Mouse (Mus musculus) liver, embryonic 15.5 days (tissue): ENCODE measurements around the gene Smim13. TPM values are rescaled to one million over a fixed set of nuclear protein-coding genes. Genes with fewer than 3 reads are reported as not detected.
"Not testable (repeated sequence)": the region's sequence is repeated elsewhere in the genome, so short reads cannot be mapped to it uniquely, and the experiment has no call there.

ENCODE experiments used
- ATAC-seq: fragments of 200-750 bp; cut with Nextera tagmentation; 2 replicates; pipeline ENCODE4 v1.8.0; 2017; ENCODE audit warnings: moderate number of reproducible peaks, mild to moderate bottlenecking, moderate library complexity; ENCODE audit not compliant: insufficient read depth
- H3K27ac ChIP-seq: fragments of 300-500 bp; sonication (generic); replicated peaks from 2 replicates; pipeline ENCODE4 v1.5.1; 2015; ENCODE audit warnings: mild to moderate bottlenecking, inconsistent platforms
- H3K27me3 ChIP-seq: fragments of 300-500 bp; sonication (generic); 2 replicates; pipeline ENCODE4 v1.6.1; 2015; ENCODE audit warnings: mild to moderate bottlenecking, inconsistent platforms
- H3K36me3 ChIP-seq: fragments of 300-500 bp; sonication (generic); replicated peaks from 2 replicates; pipeline ENCODE4 v1.6.1; 2015; ENCODE audit warnings: moderate library complexity, mild to moderate bottlenecking, inconsistent platforms
- H3K4me1 ChIP-seq: fragments of 300-500 bp; sonication (generic); replicated peaks from 2 replicates; pipeline ENCODE4 v1.6.1; 2015; ENCODE audit warnings: inconsistent platforms
- H3K4me2 ChIP-seq: fragments of 300-500 bp; sonication (generic); 2 replicates; pipeline ENCODE4 v1.6.1; 2015; ENCODE audit warnings: moderate library complexity, mild to moderate bottlenecking, inconsistent platforms
- H3K4me3 ChIP-seq: fragments of 300-500 bp; sonication (generic); replicated peaks from 2 replicates; pipeline ENCODE4 v1.5.1; 2015; ENCODE audit warnings: mild to moderate bottlenecking, inconsistent platforms
- H3K9ac ChIP-seq: fragments of 300-500 bp; sonication (generic); 2 replicates; pipeline ENCODE4 v1.6.1; 2015; ENCODE audit warnings: moderate library complexity, mild to moderate bottlenecking, inconsistent platforms
- H3K9me3 ChIP-seq: fragments of 300-500 bp; sonication (generic); replicated peaks from 2 replicates; pipeline ENCODE4 v1.6.1; 2016; ENCODE audit warnings: inconsistent platforms
- WGBS: fragments of 180-500 bp; shearing (Covaris S2); methylation state at CpG from one replicate; pipeline ENCODE4 v1.1.7; 2015; ENCODE audit warnings: mixed read lengths; ENCODE audit not compliant: insufficient replicate concordance; 5-methylcytosine and 5-hydroxymethylcytosine counted together
- polyA plus RNA-seq: library from polyadenylated mRNA; unstranded; fragments of >200 nt; fragmentation: Nextera tagmentation; extraction: Ambion mirVana; gene quantifications from 2 replicates; pipeline ENCODE4 v1.2.1, GENCODE M21; 2015

The Smim13 gene
- polyA plus RNA-seq, 1 experiment from 2014 or later: 4.1 TPM

DNA sequence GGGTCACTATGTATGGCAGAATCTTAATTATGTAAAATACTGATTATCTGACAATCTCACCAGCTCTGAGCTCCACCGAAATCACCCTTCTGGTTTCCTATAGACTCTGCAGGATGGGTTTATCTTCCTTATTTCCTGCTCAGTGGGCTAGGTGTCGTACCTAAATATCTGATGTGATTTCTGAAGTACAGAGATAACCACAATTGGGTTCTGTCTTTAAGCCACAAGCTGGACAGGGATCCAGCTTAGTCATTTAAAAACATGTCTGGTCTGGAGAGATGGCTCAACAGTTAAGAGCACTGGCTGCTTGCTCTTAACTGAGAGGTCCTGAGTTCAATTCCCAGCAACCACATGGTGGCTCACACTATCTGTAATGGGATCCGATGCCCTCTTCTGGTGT, 7.3 kb downstream of the Smim13 start:
- no peak overlapping the region for H3K4me2 ChIP-seq
- no peaks in the 10 kb centered on the region for H3K9me3 ChIP-seq
- no peak for ATAC-seq
- H3K27ac ChIP-seq: no peak overlapping the region
- no peak overlapping the region for H3K9ac ChIP-seq
- WGBS: 37% methylated on average over 3 of the region's 3 CpGs
- H3K4me3 ChIP-seq: no peak overlapping the region
- no peaks in the 10 kb centered on the region for H3K27me3 ChIP-seq
- H3K36me3 ChIP-seq: no peaks in the 10 kb centered on the region
- peaks cover 4% of the 10 kb centered on the region; the same call in 1 of the 2 replicates for H3K4me1 ChIP-seq

DNA sequence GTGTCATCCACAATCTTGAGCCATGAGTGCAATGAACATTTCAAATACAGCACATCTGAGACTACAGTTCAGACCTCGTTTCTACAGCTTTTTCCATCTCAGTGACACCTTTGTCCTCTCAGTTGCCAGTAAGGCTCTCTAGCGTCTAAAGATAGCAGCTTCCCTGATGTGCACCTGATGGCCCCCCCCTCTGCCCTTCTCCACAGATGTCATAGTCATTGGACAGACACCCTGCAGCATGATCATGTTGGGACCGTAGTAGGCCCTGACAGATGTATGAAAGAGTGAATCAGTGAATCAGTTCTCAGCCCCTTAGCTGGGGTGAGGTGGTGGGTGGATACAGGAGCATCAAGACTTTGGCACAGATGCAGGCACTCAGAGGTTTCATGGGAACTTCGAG, 8.2 kb downstream of the Smim13 start:
- H3K4me2 ChIP-seq: no peak overlapping the region
- H3K4me3 ChIP-seq: no peak overlapping the region
- 66% methylated on average over 4 of the region's 4 CpGs for WGBS
- H3K27me3 ChIP-seq: no peaks in the 10 kb centered on the region
- ATAC-seq: no peak
- no peaks in the 10 kb centered on the region for H3K36me3 ChIP-seq
- no peak overlapping the region for H3K27ac ChIP-seq
- no peaks in the 10 kb centered on the region for H3K4me1 ChIP-seq
- H3K9me3 ChIP-seq: no peaks in the 10 kb centered on the region
- H3K9ac ChIP-seq: no peak overlapping the region

DNA sequence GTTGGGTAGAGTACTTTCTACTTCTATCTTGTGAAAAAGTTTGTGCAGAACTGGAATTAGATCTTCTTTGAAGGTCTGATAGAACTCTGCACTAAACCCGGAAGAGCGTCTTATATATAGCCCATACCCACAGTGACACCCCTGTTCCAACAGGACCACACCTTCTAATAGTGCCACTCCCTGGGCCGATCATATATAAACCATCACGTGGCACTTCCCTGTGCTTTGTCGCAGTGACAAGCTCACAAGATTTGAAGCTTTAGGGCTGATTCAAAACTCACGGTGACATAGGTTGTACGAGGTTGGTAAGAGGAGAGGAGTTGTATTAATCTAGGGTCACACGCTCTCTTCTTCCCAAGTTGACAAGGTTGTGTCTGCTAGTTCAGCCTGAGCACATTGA, 12.0 kb downstream of the Smim13 start:
- not testable (repeated sequence) for H3K4me1 ChIP-seq, H3K4me2 ChIP-seq, H3K9ac ChIP-seq, H3K27me3 ChIP-seq, H3K27ac ChIP-seq, H3K36me3 ChIP-seq, H3K4me3 ChIP-seq, ATAC-seq, H3K9me3 ChIP-seq
- 76% methylated on average over 8 of the region's 8 CpGs for WGBS

DNA sequence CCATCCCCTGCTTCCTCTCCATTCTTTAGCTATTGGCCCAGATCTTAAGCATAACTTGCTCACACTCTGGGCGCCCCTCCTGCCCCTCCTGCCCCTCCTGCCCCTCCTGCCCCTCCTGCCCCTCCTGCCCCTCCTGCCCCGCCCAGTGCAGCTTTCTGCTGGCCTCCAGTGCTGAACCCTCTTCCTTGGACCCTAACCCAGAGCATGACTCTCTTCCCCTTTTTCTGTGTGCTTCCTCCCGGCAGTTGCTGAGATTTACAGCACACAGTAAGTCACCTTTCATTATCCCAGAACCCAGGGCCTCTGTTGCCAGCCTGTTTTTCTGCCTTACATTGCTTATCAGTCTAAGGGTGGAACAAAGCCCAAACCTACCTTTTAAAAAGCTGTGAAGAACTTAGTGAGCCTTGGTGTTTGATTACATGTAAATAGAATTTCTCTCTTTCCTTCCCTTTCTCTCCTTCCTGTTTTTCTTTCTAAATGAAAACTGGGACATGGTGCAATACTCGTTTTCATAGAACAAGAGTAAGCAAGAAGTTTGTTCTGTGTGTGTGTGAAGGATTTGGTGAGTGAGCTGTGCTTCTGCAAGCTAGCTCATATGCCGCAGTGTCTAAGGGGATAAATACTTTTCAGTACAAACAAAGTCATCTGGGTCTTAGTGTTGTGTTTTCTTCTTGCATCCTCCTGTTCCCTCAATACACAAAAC, 13.8 kb downstream of the Smim13 start:
- 50% methylated on average over 5 of the region's 5 CpGs for WGBS
- no peak for ATAC-seq
- Histone ChIP-seq H3K4me1 (0 out of 2 replicates have a peak, but pooled peaks cover 6% of the 10 kb centered on the region), H3K27ac (no peak overlapping the region), H3K4me3 (no peak overlapping the region), H3K27me3 (no peaks in the 10 kb centered on the region), H3K9ac (no peak overlapping the region), H3K36me3 (no peaks in the 10 kb centered on the region), H3K4me2 (no peak overlapping the region), H3K9me3 (no peaks in the 10 kb centered on the region)

DNA sequence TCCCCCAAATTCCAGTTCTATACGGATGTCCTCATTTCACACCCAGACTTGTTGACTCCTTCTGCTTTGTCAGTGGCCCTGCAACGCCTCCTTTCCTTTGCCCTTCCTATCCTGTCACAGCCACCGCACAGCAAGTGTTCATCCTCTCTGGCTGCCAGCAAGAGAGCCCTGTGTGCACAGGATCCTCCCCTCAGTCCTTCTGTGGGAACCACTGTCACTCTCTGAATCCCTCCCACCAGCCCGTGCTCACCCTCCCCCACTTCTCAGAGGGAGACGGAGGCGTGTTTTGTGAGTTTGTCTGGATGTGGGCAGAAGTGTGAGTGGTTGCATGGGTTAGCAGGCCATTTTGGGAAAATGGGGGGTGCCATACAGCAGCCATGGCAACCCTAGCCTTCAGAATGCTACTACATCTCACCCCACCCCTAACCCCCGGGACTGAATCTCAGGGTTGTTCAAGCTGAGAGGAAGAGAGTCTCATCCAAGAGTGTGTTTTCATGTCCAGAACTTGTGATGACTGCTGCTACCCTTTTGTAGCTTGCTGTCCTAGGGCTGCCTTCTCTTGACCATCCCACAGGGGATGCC, 18.3 kb downstream of the Smim13 start:
- no peak for ATAC-seq
- 0 out of 2 replicates have a peak, but pooled peaks cover 5% of the 10 kb centered on the region for H3K36me3 ChIP-seq
- no peak overlapping the region for H3K9ac ChIP-seq
- no peak overlapping the region for H3K4me2 ChIP-seq
- H3K9me3 ChIP-seq: no peaks in the 10 kb centered on the region
- H3K27me3 ChIP-seq: no peaks in the 10 kb centered on the region
- H3K4me3 ChIP-seq: no peak overlapping the region
- no peak overlapping the region for H3K27ac ChIP-seq
- H3K4me1 ChIP-seq: 0 out of 2 replicates have a peak, but pooled peaks cover 6% of the 10 kb centered on the region
- WGBS: 52% methylated on average over 7 of the region's 7 CpGs

DNA sequence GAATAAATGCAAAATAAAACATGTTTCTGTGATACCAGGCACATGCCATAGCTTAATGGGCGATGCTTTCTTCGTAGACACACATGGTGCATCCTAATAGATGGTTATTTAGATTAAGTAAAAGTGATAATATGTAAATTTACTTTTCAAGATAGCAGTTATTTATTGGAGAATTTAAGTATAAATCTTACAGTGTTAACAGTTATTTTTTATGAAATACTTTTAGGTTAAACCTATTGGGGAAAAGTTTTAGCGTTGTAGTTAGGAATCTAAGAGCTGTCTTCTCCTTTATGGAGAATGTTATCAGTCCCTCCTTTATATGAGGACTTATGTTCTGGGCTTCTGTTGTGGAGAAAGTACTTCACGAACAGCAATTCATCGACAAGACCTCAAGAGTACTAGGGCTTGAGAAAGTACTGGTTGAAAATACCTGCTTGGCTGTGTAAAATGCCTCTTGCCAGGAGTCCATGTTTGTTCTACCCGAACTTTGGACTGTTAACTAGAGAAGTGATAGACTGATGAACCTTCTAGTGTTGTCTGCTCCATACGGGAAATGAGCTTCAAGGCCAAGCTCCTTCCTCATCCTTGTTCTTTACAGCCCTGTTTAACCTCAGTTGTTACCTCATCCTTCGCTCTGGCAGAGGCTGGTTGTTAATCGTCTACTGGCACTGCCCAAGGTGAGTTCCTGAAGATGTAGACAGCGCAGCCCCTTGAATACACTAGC, 24.4 kb downstream of the Smim13 start, which contains the start of gene Gm17364:
Gene Gm17364, minus strand, starts transcription at position 51 of the 724 bp plus-strand sequence.
- H3K4me2 ChIP-seq: no peak within 1 kb of the TSS
- H3K27me3 ChIP-seq: no peaks in the 10 kb centered on the region
- no peak within 1 kb of the TSS for H3K27ac ChIP-seq
- no peak for ATAC-seq
- H3K9me3 ChIP-seq: no peaks in the 10 kb centered on the region
- no peak within 1 kb of the TSS for H3K4me3 ChIP-seq
- H3K9ac ChIP-seq: no peak within 1 kb of the TSS
- 75% methylated on average over 10 of the region's 10 CpGs for WGBS
- H3K4me1 ChIP-seq: no peaks in the 10 kb centered on the region
- H3K36me3 ChIP-seq: 0 out of 2 replicates have a peak, but pooled peaks cover 10% of the 10 kb centered on the region

DNA sequence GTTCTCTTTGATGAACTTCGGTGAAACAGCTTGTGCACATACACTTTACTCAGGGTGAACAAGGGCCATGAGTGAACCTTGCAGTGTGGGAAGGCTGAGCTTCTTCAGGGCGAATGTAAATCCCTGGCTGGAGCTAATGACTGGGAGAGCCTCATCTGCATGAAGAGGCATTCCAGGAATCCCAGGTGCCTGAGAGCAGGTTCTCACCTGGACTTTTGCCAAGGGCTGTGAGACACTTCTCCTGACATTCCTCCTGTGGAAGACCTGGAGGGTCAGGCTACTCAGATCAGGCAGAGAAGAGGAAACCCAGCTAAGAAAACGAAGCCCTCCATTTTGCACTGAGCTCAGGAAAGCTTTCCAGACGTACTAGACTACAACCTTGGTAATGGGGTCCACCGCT, 31.1 kb downstream of the Smim13 start:
- Histone ChIP-seq H3K4me2 (no peak overlapping the region), H3K27ac (no peak overlapping the region), H3K9ac (no peak overlapping the region), H3K4me1 (no peaks in the 10 kb centered on the region), H3K9me3 (no peaks in the 10 kb centered on the region), H3K36me3 (no peaks in the 10 kb centered on the region), H3K27me3 (no peaks in the 10 kb centered on the region), H3K4me3 (no peak overlapping the region)
- WGBS: 55% methylated on average over 5 of the region's 5 CpGs
- no peak for ATAC-seq

DNA sequence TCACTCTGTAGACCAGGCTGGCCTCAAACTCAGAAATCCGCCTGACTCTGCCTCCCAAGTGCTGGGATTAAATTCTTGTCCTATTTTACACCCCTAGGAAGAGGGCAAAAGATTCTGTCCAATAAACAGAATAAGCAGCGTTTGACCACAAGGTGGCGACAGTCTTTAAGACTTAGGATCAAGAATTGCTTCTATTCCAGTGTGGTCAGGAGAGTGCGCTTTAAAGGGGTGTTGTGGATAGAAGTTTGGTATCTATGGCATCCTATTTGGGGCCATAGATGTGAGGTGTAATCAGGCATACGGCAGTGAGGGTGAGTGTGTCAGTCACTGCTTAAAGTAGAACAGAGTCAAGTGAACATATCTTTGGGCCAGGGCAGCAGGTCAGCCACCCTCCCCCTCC, 33.6 kb downstream of the Smim13 start:
- 18% methylated on average over 5 of the region's 5 CpGs for WGBS
- Histone ChIP-seq H3K27ac (no peak overlapping the region), H3K4me1 (no peaks in the 10 kb centered on the region), H3K27me3 (no peaks in the 10 kb centered on the region), H3K4me3 (no peak overlapping the region), H3K9me3 (no peaks in the 10 kb centered on the region), H3K36me3 (no peaks in the 10 kb centered on the region), H3K4me2 (no peak overlapping the region), H3K9ac (no peak overlapping the region)
- no peak for ATAC-seq

DNA sequence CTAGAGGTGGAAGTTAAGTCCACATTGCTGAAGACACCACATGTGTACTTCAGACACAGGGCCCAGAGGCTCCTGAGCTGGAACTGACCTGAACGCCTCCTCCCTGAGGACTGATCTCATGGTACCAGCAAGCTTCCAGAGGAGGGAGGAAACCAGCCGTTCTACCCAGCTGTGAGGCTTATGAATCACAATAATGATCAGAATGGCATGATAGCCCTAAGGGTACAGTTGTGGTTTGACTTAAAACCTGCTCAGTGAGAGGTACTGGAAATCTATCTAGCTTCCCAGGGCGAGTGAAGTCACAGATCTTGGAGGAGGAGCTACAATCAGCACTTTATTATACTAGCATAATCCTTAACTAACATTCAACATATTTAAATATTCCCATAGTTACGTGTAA, 35.8 kb downstream of the Smim13 start:
- no peaks in the 10 kb centered on the region for H3K9me3 ChIP-seq
- H3K4me2 ChIP-seq: no peak overlapping the region
- no peak for ATAC-seq
- no peaks in the 10 kb centered on the region for H3K4me1 ChIP-seq
- no peak overlapping the region for H3K27ac ChIP-seq
- 61% methylated on average over 4 of the region's 4 CpGs for WGBS
- H3K36me3 ChIP-seq: no peaks in the 10 kb centered on the region
- H3K27me3 ChIP-seq: no peaks in the 10 kb centered on the region
- no peak overlapping the region for H3K4me3 ChIP-seq
- H3K9ac ChIP-seq: no peak overlapping the region

DNA sequence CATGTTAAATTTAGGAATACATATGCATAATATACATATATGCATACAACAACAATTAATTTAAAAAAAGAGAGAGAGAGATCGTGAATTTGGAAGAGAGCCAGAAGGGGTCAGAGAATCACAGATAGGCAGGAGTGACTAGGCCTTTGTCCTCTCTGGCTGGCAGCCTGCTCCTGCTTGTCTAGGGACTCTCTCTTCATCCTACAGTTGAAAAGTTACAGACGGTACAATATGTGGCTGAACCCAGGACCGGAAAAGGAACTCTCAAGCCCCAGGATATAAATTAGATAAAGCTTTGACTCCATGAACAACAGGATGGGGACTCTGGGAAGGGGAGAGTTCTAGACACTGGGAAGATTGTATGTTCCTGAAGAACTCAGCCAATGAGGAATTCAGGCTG, 36.6 kb downstream of the Smim13 start:
- H3K9ac ChIP-seq: no peak overlapping the region
- WGBS: 63% methylated on average over 3 of the region's 3 CpGs
- no peaks in the 10 kb centered on the region for H3K9me3 ChIP-seq
- H3K36me3 ChIP-seq: no peaks in the 10 kb centered on the region
- no peak overlapping the region for H3K4me3 ChIP-seq
- H3K4me2 ChIP-seq: no peak overlapping the region
- no peaks in the 10 kb centered on the region for H3K27me3 ChIP-seq
- no peak for ATAC-seq
- no peak overlapping the region for H3K27ac ChIP-seq
- no peaks in the 10 kb centered on the region for H3K4me1 ChIP-seq

DNA sequence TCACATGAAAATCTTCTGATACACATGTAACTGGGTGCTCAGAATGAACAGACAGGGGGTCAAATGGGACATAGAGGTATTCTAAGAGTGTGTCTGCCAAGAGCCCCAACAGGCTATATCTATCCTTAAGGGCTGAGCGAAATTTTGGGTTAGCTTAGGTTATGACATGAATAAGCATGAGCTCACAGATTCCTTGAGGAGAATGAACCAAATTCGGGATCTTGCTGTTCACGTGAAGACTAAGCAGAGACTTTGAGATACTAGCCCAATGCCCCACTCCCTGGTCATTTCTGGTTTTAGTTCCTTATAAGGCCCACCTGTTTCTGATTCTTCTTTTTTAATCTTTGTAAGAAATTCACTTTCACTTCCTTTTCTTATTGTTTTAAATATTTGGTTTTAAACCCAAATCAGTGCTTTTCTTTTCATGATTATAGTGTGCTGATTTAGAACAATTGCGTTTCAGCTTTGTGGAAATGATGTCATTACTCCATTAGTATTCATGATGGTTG, 41.9 kb downstream of the Smim13 start:
- Histone ChIP-seq H3K36me3 (no peaks in the 10 kb centered on the region), H3K27ac (no peak overlapping the region), H3K4me3 (no peak overlapping the region), H3K27me3 (no peaks in the 10 kb centered on the region), H3K9ac (no peak overlapping the region), H3K9me3 (no peaks in the 10 kb centered on the region), H3K4me1 (no peaks in the 10 kb centered on the region), H3K4me2 (no peak overlapping the region)
- no peak for ATAC-seq
- 59% methylated on average over 4 of the region's 4 CpGs for WGBS
